Mouse (Mus musculus) kidney, adult 11 months (tissue): ENCODE results near the gene Spen.
A peak's percentile ranks its signal among the peaks of the same experiment; 100 is the strongest.

ENCODE experiments used
- DNase-seq: peaks from one replicate; pipeline ENCODE4 v3.0.0; 2022

Spen gene

GRCm38 (mm10) chr4:141471491-141471890 lies 66.9 kb downstream of the Spen start:
- DNase-seq = no peak

- no peak for DNase-seq
These were observed 69.1 kb downstream of the Spen start for GRCm38 (mm10) chr4:141469343-141469742.

GRCm38 (mm10) chr4:141468576-141468975 lies 69.8 kb downstream of the Spen start:
- DNase-seq = no peak

DNA sequence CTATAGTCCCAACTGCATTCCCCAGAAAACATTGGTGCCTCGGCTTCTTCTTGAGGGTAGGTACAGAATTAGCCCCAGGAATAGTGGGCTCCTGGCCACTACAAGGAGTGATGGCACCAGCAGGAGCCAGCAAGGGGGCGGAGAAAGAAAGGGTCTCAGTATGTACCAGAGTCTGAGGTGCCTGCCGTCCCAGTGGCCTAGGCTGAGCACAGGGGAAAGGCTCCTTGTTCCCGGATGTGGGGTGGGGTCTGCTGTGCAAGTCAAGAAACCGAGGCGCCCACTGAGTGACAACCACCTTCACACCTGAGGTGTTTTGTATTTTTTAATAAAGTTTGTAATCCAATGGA lies 70.8 kb downstream of the Spen start:
- DNase-seq = no peak

DNA sequence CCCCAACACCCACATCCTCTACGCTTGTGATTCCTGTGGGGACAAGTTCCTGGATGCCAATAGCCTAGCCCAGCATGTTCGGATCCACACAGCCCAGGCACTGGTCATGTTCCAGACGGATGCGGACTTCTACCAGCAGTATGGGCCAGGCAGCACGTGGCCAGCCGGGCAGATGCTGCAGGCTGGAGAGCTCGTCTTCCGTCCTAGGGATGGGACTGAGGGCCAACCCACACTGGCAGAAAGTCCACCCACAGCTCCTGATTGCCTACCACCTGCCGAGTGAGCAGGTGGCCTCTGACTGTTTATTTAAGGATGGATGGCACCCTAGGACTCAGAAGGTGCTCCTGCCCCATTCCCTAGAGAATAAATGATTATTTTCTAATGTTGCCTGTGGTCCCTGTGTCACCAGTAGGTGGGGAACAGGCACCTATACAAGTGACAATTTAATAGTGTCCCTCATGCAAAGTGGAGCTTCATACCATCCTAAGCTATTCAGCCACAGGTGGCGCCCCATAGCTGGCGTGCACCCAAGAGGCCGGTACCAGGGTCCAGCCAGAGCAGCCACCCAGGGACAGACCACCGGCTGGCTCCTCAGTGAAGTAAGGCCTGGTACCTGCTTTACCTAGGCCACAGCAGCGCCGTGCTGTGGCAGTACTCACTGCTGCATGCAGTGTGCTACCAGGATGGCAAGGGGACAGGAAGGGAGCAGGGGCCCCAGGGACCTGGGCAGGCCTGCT lies 71.4 kb downstream of the Spen start:
- no peak for DNase-seq

DNA sequence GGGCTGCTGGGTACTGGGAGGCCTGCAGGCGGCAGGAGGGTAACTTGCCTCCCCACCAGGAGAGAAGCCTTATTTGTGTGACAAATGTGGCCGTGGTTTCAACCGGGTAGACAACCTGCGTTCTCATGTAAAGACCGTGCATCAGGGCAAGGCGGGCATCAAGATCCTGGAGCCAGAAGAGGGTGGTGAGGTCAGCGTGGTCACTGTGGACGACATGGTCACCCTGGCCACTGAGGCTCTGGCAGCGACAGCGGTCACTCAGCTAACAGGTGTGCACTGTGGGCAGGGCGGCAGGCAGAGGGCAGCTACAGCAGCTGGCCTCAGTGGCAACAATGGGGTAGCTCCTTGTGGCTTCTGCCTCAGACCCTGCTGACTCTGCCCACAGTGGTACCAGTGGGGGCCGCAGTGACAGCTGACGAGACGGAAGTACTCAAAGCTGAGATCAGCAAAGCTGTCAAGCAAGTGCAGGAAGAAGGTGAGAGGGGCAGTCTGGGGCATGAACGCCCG lies 72.1 kb downstream of the Spen start:
- DNase-seq = no peak

GRCm38 (mm10) chr4:141465512-141466288 lies 72.7 kb downstream of the Spen start:
- DNase-seq = no peak

GRCm38 (mm10) chr4:141464722-141465121 lies 73.7 kb downstream of the Spen start:
- DNase-seq = no peak

GRCm38 (mm10) chr4:141463472-141463871 lies 74.9 kb downstream of the Spen start:
- DNase-seq = peak; percentile 65

DNA sequence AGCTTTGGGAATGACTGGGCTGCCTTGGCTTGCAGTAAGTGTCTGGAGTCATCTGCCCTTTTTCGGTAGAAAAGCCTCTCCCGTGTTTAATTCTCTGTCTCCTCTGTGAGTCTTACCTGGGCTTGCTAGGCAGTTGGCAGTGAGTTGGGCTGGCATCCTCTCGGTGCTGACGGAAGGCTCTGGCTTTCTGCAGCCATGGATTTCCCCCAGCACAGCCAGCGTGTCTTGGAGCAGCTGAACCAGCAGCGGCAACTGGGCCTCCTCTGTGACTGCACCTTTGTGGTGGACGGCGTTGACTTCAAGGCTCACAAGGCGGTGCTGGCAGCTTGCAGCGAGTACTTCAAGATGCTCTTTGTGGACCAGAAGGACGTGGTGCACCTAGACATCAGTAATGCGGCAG lies 76.8 kb downstream of the Spen start:
- no peak for DNase-seq

GRCm38 (mm10) chr4:141461088-141461487 lies 77.3 kb downstream of the Spen start:
- DNase-seq = no peak

GRCm38 (mm10) chr4:141460481-141460880 lies 77.9 kb downstream of the Spen start:
- no peak for DNase-seq

DNA sequence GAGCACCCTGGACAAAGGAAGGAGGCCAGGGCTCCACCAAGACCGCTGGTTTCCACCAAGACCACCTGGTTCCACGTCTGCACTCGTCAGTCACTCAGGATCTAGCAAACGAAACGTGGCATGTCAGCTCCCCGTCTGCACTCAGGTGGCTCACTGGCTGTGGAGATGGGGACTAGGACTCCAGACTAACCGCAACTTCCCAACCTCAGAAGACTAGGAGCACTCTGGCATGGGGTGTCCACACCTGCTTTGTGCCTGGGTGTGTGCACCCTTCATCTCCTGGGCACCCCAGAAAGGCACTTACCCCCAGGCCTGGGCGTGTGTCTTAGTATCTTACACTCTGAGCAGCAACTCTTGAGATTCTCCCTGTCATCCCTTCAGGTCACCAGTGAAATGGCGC lies 78.6 kb downstream of the Spen start:
- no peak for DNase-seq

GRCm38 (mm10) chr4:141458888-141459287 lies 79.5 kb downstream of the Spen start:
- DNase-seq = no peak

DNA sequence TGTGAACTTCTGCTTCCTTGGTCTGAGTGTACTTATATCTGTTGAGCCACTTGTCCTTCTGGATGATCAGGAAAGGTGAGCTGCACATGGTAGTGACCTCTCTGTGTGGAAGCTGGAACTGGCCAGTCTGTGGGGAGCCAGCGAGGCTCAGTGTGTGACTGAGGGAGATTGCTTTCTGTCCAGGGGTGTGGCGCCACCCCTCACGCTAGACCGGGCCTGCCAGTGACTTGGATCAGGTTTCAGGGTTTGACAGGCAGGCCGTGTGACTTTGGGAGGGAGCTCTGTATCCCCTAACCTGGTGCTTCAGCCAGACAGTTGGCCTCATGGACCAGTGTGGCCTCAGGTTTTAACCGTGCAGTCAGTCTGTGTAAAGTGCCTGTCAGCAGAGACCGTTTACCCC lies 80.2 kb downstream of the Spen start:
- peak; percentile 58 for DNase-seq

DNA sequence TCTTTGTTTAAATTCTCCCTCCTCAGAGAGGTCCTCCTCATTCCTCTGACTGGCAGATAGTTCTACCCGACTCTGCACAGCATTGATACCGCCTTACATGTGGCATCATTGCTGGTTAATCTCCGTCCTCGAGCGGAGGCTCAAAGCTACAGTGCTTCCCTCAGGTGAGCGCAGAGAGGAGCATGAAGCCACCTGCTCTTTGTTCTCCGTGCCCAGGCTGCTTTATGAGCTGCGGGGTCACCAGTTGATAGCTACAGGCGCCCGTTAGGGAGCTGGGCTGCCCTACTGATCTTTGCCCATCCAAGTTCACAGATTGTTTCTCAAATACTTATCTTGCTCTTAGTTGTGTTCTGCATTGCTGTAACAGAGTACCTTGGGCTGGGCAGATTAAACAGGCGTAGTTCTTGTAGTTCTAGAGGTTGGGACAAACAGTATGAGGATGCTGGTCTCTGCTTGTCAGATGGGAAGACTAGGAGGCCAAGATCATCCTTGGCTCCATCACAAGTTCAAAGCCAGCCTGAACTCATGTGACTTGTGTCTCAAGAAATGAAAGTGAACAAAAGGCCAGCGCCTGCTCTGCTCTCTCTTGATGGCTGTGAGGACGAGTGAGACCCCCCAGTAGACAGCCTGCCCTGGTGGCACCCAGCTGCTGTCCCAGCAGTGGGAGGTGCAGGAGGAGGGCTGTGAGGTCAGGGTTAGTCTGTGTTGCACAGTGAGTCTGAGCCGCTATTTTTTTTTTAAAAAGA lies 82.0 kb downstream of the Spen start:
- no peak for DNase-seq

DNA sequence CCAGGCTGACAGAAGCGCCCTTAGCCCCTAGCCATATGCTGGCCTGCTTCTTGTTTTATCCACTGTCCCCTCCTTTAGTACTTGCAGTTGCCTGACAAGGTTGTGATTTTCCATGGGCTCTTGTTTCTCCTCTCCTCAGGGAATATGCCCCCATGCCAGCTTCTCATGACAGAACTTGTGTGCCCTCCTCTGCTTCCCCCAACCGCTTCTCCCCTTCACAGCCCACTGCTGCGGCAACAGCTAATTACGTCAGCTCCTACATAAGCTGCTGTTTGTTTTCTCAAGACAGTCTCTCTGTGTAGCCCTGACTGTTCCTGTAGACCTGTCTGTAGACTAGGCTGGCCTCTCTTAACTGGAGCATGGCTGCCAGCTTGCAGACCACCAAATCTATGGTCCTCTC lies 82.9 kb downstream of the Spen start:
- DNase-seq = no peak

DNA sequence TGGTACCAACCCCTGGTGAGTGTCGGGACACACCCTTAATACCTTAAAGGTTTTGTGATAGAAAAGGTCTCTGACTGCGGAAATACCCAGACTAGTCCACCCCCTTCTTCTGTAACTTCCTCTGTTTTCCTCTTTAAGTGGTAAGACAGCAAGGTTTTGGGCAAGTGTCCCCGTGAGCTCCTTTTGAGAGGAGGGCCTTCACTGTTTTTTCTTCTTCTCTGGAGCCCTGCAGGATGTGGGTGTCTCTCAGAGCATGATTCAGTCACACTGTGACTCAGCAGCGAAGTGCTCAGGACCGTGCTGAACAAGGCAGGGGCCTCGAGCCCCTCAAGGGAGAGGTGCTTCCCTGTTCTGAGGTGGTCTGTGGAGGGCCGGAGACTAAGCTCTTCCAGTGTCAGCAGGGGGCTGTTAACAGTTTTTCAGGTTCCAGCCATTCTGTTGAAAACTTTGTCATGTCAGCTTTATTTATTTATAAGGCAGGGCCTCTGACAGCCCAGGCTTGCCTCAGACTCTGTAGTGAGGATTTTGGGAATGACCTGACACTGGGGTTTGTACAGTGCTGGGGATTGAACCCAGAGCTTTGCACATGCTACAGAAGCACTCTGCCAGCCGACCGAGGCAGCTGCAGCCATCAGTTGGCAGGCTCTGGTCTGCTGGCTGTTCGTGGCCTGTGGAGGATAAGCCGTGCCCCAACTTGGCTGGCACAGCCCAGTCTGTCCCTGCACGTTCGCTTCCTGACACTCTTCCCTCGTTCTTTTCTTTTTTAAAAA lies 83.6 kb downstream of the Spen start:
- DNase-seq = no peak

GRCm38 (mm10) chr4:141451916-141452450 lies 86.4 kb downstream of the Spen start:
- peak; percentile 36 for DNase-seq

GRCm38 (mm10) chr4:141451251-141451650 lies 87.1 kb downstream of the Spen start:
- no peak for DNase-seq

DNA sequence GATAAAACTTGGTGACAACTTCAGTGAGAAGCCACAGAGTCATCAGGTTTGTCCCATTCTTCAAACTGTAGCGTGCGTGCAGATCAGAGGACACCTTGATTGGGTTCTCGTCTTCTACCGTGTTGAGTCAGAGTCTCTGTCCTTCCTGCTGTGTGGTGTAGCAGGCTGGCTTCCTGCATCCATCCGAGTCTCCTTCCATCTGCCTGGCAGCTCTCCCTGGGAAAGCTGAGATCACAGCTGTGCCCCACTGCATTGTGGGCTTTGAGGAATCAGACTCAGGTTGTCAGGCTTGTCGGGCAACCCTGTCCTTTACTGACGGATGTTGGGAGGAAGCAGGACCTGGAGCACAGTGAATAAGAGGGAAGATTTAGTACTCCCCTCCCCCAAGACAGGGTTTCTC lies 92.2 kb downstream of the Spen start:
- DNase-seq = no peak

DNA sequence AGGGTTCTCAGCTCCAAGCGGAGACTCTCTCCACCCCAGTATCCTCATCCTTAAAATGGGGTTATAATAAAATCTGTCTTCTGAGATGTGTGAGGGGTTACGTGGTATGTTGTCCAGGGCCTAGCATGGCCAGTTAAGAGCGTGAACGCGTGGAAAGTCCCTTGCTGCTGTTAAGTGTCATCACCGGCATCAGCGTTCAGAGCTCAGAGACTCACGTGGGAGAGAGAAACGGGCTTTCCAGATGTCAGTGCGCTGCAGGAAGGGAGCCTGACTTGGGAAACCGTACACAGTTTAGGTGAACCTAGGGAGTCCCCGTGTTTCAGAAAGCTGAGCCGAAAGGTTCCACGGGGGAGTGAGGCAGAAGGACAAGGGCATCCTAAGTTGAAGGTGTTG lies 93.1 kb downstream of the Spen start:
- DNase-seq = no peak
